Mouse (Mus musculus) midbrain, embryonic 14.5 days (tissue): ENCODE measurements around the gene Wdr62. TPM values are rescaled to one million over a fixed set of nuclear protein-coding genes. Genes with fewer than 3 reads are reported as not detected.

Experiments
- ATAC-seq: fragments of 200-750 bp; cut with Nextera tagmentation; 2 replicates; pipeline ENCODE4 v1.8.0; 2017; ENCODE audit warnings: moderate number of reproducible peaks, moderate library complexity; ENCODE audit not compliant: low FRiP score, low TSS enrichment
- DNase-seq: peaks from one replicate; pipeline ENCODE4 v3.0.0-alpha.2; 2015
- H3K27ac ChIP-seq: fragments of 300-500 bp; sonication (generic); replicated peaks from 2 replicates; pipeline ENCODE4 v1.5.1; 2014; ENCODE audit warnings: mild to moderate bottlenecking, low read depth, low read length, moderate library complexity
- H3K27me3 ChIP-seq: fragments of 300-500 bp; sonication (generic); 2 replicates; pipeline ENCODE4 v1.6.1; 2014; ENCODE audit warnings: low read length, control low read depth, mixed read lengths; ENCODE audit not compliant: control insufficient read depth, insufficient read depth
- H3K36me3 ChIP-seq: fragments of 300-500 bp; sonication (generic); 2 replicates; pipeline ENCODE4 v1.6.1; 2014; ENCODE audit warnings: low read length, control low read depth; ENCODE audit not compliant: control insufficient read depth, insufficient read depth
- H3K4me1 ChIP-seq: fragments of 300-500 bp; sonication (generic); 2 replicates; pipeline ENCODE4 v1.6.1; 2014; ENCODE audit warnings: mild to moderate bottlenecking, antibody characterized with exemption, low read length, control low read depth; ENCODE audit not compliant: control insufficient read depth, insufficient read depth
- H3K4me2 ChIP-seq: fragments of 300-500 bp; sonication (generic); 2 replicates; pipeline ENCODE4 v1.6.1; 2014; ENCODE audit warnings: mild to moderate bottlenecking, low read length, moderate library complexity
- H3K4me3 ChIP-seq: fragments of 300-500 bp; sonication (generic); replicated peaks from 2 replicates; pipeline ENCODE4 v1.5.1; 2014; ENCODE audit warnings: low read depth, low read length
- H3K9ac ChIP-seq: fragments of 300-500 bp; sonication (generic); replicated peaks from 2 replicates; pipeline ENCODE4 v1.6.1; 2014; ENCODE audit warnings: mild to moderate bottlenecking, low read length, moderate library complexity
- H3K9me3 ChIP-seq: fragments of 300-500 bp; sonication (generic); 2 replicates; pipeline ENCODE4 v1.6.1; 2016; ENCODE audit warnings: low read length, control low read depth, mixed read lengths; ENCODE audit not compliant: control insufficient read depth
- WGBS: fragments of 180-500 bp; shearing (Covaris S2); extraction: QIAGEN DNeasy Blood & Tissue Kit; methylation state at CpG from one replicate; pipeline ENCODE4 v1.1.7; 2014; 5-methylcytosine and 5-hydroxymethylcytosine counted together
- polyA plus RNA-seq: library from polyadenylated mRNA; unstranded; fragments of >200 nt; fragmentation: Nextera tagmentation; extraction: Ambion mirVana; gene quantifications from 2 replicates; pipeline ENCODE4 v1.2.1, GENCODE M21; 2014

Gene Wdr62
- polyA plus RNA-seq, 1 experiment from 2014 or later = 5.0 TPM

DNA sequence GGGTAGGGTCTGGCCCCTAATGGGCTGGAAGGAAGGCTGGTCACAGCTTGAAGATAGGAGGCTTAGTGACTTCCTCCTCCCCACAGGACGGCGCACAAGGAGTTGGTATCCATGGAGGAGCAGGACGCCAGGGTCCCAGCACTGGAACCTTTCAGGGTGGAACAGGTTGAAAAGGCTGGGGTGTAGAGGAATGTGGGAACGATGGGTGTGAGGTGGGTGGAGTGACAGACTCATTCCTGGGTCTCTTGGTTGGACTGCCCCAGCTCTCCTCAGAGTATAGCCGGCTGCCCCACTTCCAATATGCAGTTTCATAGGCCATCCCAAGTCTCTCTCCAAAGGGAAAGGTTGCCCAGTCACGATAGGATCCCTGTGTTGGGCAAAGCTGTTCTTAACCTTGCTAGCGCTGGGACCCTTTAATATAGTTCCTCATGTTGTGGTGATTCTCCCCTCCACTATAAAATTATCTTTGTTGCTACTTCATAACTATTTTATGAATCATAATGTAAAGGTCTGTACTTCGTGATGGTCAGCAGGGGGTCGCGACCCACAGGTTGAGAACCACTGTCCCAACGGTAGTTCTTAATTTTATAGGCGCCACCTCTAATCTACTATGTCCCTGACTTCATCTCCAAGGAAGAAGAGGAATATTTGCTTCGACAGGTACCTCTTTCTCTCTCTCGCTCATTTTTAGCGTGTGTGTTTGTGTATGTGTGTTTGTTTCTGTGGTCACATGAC, 29.3 kb upstream of the Wdr62 start:
- Histone ChIP-seq H3K9me3 (no peaks in the 10 kb centered on the region), H3K36me3 (peaks cover 46% of the 10 kb centered on the region), H3K27me3 (no peaks in the 10 kb centered on the region), H3K27ac (no peak overlapping the region), H3K9ac (peak overlapping the region; percentile 71), H3K4me2 (peak overlapping the region; percentile 86), H3K4me1 (peaks cover 12% of the 10 kb centered on the region), H3K4me3 (peak overlapping the region; percentile 70)
- no peak for ATAC-seq
- WGBS = 68% methylated on average over 15 of the region's 15 CpGs
- DNase-seq = no peak

DNA sequence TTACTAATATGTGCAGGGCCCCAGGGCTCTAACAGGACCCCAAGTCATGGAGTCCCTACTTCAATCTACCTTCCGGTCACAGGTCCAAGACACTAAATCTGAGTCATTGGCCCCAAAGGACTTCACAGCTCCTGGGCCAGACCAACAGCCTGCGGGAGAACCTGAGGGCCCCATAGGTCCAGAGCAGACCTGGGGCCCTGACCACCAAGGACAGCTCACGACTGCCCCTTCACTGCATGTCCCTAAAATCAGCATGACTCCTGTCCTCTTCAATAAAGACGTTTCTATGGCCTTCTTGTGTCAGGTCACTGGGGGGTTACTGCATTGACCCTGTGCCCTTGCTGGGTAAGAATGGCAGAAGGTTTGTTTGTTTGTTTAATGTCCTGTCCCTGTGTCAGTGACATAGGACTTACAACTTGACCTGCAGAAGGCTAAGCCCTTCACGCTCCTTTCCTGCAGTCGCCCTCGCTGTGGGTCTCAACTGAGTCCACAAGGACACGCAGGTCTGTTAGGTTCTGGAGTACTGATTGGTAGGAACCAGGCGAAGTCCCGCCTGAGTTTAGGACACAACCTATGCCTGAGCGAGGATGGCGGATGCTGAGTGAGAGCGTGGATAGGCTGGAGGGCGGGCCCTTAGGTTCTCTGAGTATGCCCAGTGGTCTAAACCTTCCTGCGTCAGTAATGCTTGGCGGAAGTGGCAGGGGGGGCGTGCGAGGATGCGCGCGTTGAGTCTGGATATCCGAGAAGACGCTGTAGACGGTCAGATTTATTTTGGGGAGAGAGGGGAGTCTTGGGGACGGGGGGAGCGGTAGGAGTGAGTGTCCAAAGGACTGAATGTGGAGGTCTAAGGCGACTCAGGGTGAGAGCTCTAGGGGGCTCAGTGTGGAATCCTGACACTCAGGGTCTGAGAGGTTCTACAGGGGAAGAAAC, 28.1 kb upstream of the Wdr62 start, which contains the start of gene Alkbh6:
Gene Alkbh6, plus strand, starts transcription at position 642 of the 930 bp plus-strand sequence.
- Histone ChIP-seq H3K27me3 (no peaks in the 10 kb centered on the region), H3K4me1 (peaks cover 12% of the 10 kb centered on the region), H3K36me3 (peaks cover 52% of the 10 kb centered on the region), H3K9ac (peak within 1 kb of the TSS; percentile 71), H3K27ac (peak within 1 kb of the TSS; percentile 81), H3K9me3 (no peaks in the 10 kb centered on the region), H3K4me3 (peak within 1 kb of the TSS; percentile 70), H3K4me2 (peak within 1 kb of the TSS; percentile 86)
- ATAC-seq (peak; percentile 99), DNase-seq (peak; percentile 96)
- WGBS = 5% methylated on average over 27 of the region's 27 CpGs

DNA sequence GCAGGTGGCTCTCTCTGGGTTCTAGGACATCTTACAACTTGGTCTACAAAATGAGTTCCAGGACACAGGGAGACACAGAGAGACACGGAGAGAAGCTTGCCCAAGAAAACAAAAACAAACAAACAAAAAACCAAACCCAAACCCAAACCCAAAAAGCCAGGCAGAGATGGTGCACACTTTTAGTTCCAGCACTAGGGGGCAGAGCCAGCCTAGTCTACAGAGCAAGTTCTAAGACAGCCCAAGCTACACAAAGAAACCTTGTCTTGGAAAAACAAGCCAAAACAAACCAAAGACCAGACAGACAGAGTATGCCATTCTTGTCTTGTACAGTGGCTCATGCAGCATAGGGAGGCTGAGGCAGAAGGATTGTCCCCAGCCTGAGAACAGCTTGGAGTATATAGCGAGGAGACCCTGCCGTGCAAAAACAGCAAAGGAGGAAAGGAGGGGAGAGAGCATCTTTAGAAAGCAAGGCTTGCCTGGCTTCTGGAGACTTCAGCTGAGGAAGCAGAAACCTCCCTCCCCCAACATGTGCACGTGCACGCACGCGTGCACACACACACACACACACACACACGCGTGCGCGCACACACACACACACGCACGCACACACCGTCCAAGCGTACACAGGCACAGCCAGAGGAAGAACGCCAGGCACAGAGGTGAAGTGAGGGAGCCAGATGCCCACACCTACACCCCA, 26.0 kb upstream of the Wdr62 start:
- DNase-seq = peak; percentile 42
- no peak for ATAC-seq
- 91% methylated on average over 16 of the region's 16 CpGs for WGBS
- no peak overlapping the region for H3K4me2 ChIP-seq
- peaks cover 56% of the 10 kb centered on the region for H3K36me3 ChIP-seq
- 0 out of 2 replicates have a peak overlapping the region, but pooled peaks have one; percentile 32 for H3K27ac ChIP-seq
- no peaks in the 10 kb centered on the region for H3K9me3 ChIP-seq
- H3K4me1 ChIP-seq = peaks cover 12% of the 10 kb centered on the region
- H3K9ac ChIP-seq = no peak overlapping the region
- no peaks in the 10 kb centered on the region for H3K27me3 ChIP-seq
- H3K4me3 ChIP-seq = no peak overlapping the region

DNA sequence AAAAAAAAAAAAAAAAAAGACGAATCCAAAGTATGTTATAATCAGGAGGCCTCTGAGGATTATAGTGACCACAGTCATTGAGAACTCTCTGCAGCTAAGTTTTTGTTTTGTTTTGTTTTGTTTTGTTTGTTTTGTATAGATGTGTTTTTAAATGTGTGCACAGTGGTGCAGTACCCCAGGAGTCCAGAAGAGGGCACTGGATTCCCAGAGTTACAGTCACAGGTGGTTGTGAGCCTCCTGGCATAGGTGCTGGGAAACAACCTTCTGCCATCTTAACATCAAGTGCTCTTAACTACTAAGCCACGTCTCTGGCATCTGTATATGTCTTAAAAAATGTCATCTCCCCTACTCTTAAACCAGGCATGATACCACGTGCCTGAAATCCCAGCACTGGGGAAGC, 20.7 kb upstream of the Wdr62 start:
- H3K4me2 ChIP-seq = no peak overlapping the region
- H3K27ac ChIP-seq = no peak overlapping the region
- no peak overlapping the region for H3K9ac ChIP-seq
- no peaks in the 10 kb centered on the region for H3K27me3 ChIP-seq
- H3K9me3 ChIP-seq = no peaks in the 10 kb centered on the region
- WGBS = 65% methylated on average over 3 of the region's 3 CpGs
- H3K4me3 ChIP-seq = no peak overlapping the region
- peaks cover 90% of the 10 kb centered on the region for H3K36me3 ChIP-seq
- ATAC-seq (no peak), DNase-seq (peak; percentile 73)
- H3K4me1 ChIP-seq = no peaks in the 10 kb centered on the region

DNA sequence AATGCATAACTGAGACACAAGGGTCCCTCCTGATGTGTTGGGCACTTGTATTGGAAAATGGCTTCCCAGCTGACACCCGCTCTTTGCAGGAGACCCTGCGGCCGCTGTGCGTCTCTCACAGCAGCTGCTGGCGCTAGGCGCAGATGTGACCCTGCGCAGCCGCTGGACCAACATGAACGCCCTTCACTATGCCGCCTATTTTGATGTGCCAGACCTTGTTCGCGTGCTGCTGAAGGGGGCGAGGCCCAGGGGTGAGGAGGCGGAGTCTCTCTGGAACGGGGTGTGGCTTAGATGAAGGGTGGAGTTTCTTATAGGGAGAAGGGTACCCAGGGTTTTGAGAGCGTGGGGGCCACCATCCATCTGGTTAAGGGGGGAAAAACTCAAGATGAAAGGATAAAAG, 17.0 kb upstream of the Wdr62 start:
- Histone ChIP-seq H3K4me2 (no peak overlapping the region), H3K4me1 (peaks cover 14% of the 10 kb centered on the region), H3K9me3 (no peaks in the 10 kb centered on the region), H3K27ac (no peak overlapping the region), H3K9ac (no peak overlapping the region), H3K36me3 (peaks cover 85% of the 10 kb centered on the region), H3K4me3 (no peak overlapping the region), H3K27me3 (no peaks in the 10 kb centered on the region)
- no peak for ATAC-seq
- WGBS = 88% methylated on average over 16 of the region's 16 CpGs
- no peak for DNase-seq

DNA sequence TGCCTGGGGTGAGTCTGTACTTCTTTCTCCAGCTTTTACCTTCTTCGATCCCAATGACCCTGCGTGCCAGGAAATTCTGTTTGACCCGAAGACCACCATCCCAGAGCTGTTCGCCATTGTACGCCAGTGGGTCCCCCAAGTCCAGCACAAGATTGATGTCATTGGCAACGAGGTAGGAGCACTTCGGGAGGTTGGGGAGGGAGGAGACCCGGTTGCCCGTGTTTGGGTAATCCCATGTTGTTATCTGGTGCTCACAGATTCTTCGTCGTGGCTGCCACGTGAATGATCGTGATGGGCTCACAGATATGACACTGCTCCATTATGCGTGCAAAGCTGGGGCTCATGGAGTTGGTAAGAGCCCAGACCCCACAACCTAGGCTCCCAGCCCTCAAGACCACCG, 16.6 kb upstream of the Wdr62 start:
- H3K27ac ChIP-seq = no peak overlapping the region
- no peak overlapping the region for H3K4me2 ChIP-seq
- H3K9me3 ChIP-seq = no peaks in the 10 kb centered on the region
- WGBS = 96% methylated on average over 15 of the region's 15 CpGs
- ATAC-seq = no peak
- no peak overlapping the region for H3K9ac ChIP-seq
- DNase-seq = no peak
- H3K36me3 ChIP-seq = peaks cover 81% of the 10 kb centered on the region
- H3K27me3 ChIP-seq = no peaks in the 10 kb centered on the region
- peaks cover 14% of the 10 kb centered on the region for H3K4me1 ChIP-seq
- H3K4me3 ChIP-seq = no peak overlapping the region

DNA sequence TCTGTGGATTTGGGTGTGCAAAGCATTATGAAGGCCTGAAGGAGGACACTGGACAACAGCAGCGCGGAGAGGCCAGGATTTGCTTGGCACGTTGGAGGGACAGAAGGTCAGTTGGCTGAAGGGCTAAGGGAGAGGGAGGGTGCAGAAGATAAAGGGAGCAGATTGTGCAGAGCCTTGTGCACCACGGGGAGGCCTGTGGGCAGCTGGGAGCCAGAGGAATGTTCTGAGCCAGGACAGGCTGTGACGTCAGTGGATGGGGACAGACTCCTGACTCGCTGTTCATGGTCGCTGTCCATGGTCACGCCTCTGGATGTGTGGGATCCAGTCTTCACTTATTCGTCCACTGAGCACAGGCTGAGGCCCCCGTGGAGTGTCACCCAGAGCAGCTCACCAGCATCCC, 14.9 kb upstream of the Wdr62 start:
- Histone ChIP-seq H3K9me3 (no peaks in the 10 kb centered on the region), H3K9ac (no peak overlapping the region), H3K4me1 (peaks cover 19% of the 10 kb centered on the region), H3K27me3 (no peaks in the 10 kb centered on the region), H3K36me3 (peaks cover 65% of the 10 kb centered on the region), H3K27ac (no peak overlapping the region), H3K4me3 (no peak overlapping the region), H3K4me2 (no peak overlapping the region)
- 78% methylated on average over 10 of the region's 10 CpGs for WGBS
- DNase-seq (no peak), ATAC-seq (no peak)

DNA sequence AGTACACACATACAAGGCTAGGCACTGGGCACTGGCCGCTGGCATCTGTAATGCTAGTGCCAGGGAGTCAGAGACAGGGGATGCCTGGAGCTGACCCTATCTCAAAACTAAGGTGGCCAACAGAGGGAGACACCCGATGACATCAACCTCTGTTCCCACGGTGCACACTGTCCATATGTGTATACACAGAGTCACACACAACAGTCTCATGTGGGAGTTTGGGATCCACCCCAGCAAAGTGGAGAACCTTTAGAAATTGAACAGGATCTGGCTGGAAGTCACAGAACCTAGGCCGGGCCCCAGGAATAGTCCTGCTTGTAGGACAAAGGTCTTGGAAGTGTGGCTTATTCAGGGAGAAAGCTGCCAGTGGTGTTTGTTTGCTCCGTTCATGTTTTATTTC, 14.1 kb upstream of the Wdr62 start:
- Histone ChIP-seq H3K4me2 (peak overlapping the region; percentile 11; the same call in 1 of the 2 replicates), H3K27me3 (no peaks in the 10 kb centered on the region), H3K9ac (no peak overlapping the region; the same call in 1 of the 2 replicates), H3K4me1 (peaks cover 19% of the 10 kb centered on the region), H3K27ac (no peak overlapping the region), H3K36me3 (peaks cover 57% of the 10 kb centered on the region), H3K4me3 (no peak overlapping the region), H3K9me3 (no peaks in the 10 kb centered on the region)
- WGBS = 94% methylated on average over 5 of the region's 5 CpGs
- ATAC-seq (no peak), DNase-seq (no peak)
